Mouse (Mus musculus) frontal cortex, adult (tissue): ENCODE data around the gene Mafk.
"Not testable (repeated sequence)": the region's sequence is repeated elsewhere in the genome, so short reads cannot be mapped to it uniquely, and the experiment has no call there.

Experiments used
- ATAC-seq: cut with Nextera tagmentation; 2 replicates; pipeline ENCODE4 v1.9.2; 2017; ENCODE audit warnings: mild to moderate bottlenecking, moderate library complexity, mixed read lengths; ENCODE audit not compliant: low TSS enrichment

Mafk gene

DNA sequence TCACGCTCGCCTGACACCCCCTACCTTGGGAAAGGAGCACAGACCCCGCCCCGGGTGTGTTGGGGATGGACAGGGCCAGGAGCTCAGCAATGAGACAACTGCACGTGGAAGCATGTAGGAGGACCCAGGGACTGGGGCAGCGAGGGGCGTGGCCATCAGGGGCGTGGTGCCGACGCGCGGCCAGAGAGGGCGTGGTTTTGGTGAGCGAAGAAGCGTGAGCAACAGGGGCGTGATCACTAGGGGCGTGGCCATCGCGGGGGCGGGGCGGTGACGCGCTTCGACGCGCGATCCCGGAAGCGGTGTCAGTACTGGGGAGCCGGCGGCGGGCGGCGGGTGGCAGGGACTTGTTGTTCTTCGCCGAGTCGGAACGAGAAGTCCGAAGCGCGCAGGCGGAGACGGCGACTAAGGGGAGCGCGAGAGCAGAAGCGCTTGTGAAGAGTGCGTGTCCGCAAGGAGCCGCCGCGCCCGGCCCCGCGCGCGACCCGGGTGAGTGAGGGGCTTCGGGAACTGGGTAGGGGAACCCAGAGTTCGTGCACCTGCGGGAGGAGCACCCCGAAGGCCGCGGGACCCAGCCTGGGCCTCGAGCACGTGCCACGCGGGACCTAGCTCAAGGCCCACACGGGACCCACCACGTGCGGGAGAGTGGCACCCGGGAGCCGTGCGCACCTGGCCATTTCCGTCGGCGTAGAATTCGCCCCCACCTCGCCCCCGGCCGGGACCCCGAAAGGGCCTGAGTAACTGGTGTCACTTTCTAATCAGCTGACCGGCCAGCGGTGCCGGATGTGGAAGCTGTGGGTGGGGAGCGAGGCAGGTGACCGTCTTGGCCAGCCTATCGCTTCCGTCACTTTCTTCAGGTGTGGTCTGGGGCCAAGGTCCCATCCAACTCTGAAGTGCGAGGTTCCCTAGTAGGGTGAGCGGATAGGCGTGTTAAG lies at the start of gene Mafk:
Gene Mafk (plus strand): TSS at position 287 of the 932 bp plus-strand sequence.
- ATAC-seq: peak; percentile 73

DNA sequence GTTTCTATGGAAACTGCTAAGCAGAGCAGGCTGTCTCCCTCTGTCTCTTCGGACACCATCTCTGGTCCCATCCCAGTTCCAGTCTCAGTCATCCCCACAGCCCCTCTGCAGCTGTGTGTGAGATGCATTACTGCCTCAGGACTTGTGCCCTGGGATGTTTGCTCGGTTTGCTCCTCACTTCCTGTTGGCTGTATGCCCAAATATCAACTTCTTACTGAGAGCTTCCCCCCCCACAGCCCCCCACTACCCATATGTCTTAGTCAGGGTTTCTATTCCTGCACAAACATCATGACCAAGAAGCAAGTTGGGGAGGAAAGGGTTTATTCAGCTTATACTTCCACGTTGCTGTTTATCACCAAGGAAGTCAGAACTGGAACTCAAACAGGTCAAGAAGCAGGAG lies 48.7 kb upstream of the Mafk start:
- ATAC-seq: not testable (repeated sequence)

DNA sequence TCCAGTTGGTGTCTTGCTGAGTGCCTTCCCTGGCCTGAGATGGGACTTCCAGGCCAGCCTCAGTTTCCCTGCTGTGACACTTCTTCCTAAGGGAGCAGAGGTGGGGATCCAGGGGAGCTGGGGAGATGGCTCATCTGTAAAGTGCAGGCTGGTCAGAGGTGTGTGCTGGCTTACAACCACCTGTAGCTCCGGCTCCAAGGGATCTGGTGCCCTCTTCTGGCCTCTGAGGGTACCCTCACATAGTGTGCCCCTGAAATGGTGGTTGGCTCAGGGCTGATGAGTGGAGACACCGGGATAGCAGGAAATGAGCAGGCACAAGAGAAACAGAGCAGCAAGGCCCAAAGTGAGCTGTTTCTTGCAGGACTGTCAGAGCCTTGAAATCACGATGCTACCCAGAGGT lies 45.5 kb upstream of the Mafk start:
- ATAC-seq: peak; percentile 51; the same call in 1 of the 2 replicates

DNA sequence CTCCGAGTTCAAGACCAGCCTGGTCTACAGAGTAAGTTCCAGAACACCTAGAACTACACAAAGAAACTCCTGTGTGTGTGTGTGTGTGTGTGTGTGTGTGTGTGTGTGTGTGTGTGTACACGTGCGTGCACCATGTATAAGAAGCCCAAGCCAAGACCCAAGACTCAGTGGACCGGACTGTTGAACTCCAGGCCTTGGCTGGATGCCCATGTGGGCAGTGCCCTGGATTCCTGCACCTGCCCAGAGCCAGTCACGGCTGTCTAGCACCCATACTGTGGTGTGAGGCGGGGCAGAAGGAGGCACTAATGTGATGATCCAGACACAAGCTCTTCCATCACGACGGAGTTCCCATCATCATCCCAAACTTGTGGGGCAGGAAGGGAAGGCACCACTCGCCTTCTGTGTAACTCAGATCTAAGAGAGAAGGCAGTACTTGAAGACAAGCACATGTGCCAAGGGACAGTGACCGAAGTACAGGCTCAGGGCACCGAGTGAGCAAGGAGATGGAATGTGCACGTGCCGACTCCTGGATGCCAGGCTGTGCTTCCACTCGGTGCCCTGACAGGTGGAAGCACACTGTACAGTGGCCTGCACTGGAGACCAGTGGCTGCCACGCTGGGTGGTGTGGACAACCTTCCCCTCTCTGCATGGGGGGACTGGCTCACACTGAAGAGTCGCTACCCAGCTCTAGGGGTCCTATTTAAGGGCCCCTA lies 41.7 kb upstream of the Mafk start:
- ATAC-seq: no peak

DNA sequence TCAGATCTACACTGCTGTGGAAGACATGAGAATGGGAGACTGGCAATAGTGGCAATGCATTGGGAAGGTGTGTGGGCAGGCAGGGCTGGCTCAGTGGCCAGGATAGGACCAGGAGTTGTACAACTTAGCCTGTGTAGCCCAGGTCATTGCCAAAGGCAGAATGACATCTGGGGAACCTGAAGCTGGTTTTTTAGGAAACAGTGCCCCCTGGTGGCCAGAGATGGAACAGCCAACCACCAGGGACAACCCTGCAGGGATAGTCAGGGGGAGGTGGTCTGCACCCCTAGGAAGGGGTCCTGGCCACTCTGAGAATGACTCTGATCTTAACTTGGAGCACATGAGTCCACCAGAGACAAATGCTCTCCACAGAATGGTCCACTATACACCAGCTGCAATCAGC lies 40.8 kb upstream of the Mafk start:
- peak; percentile 50; the same call in 1 of the 2 replicates for ATAC-seq

DNA sequence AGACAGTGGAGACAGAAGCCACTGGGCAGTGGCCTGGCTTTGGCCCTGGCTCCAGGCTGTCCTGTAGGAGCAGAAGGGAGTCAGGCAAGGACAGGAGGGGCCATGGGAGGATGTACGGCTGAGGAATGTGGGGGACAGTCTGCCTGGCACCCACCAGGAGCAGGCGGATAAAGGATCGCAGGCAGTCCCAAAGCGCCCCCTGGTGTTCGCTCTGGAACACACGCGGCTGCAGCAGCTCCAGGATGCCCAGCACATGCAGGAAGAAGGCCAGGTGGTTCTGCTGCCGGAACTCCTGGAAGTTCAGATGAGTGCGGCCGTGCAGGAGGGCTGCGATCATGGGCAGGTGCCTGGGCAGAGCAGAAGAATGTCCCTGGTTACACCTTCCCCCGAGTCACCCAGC lies 36.6 kb upstream of the Mafk start:
- ATAC-seq: peak; percentile 21; the same call in 1 of the 2 replicates

DNA sequence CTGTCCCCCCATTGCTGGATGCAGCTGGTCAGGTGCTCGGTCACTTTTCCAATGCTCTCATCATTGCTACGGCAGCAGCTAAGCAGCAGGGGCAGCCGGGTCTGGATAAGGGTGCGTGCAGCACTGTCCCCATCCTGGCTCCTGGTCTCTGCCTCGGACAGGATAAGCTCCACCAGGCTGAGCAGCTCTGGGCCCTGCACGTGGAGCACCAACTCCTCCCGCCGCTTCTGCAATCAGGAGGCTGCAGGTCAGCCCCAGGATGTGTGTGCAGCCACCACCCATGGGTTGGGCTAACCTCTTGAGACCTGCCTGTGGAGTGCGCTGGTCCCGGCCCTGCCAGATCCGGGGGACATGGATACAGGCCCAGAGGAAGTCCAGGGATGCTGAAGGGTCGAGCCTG lies 35.2 kb upstream of the Mafk start:
- ATAC-seq: no peak

DNA sequence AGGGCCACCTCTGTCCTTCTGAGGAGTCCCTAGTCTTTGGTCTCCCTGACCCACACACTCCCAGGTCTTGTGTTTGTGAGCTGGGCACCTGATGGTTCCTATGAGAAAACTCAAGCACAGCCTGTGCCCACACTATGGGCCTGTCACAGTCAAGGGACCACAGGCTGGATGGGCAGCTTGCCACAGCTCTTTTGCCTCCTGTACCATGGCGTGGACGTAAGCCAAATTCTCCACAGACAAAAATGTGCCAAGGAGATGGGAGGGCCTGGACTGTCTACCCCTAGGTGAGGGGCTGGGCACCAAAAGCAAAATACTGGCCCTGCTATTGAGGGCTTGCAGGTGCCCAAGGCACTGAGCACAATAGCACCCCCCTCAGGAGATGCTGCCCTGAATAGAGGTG lies 34.7 kb upstream of the Mafk start:
- no peak for ATAC-seq

DNA sequence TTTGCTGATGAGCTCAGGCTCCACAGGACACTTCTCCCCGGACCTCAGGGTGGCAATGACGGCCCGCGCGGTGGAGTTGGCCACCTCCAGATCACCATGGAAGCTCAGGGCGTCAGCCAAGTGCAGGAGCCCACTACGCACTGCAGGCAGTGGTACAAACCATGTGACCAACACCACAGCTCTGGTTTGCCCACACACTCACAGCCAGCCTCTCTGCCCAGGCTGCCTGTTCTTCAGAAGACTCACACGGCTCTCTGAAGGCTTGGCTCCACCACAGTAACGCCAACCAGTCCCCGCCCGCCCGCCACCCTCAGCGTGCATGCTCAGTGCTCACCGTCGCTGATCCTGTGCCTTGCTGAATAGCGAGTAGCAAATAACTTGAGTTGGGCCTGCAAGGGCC lies 33.2 kb upstream of the Mafk start:
- peak; percentile 93 for ATAC-seq

DNA sequence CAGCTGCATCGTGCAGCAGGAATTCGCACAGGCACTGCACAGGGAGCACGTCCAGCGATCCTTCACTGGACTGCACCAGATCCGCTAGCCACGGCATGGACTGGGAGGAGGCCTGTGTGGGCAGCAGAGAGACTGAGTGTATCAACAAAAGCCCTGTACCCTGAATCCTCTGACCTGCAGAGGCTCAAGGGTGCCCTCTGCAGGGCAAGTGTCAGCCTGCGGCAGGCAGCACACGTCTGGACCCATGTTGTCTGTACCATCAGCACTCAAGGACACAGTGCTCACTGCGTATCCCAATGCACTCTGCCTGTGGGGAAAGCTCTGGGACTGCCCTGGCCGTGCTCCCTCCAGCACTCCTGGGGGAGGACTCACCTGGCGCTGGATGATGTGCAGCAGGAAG lies 27.0 kb upstream of the Mafk start:
- no peak for ATAC-seq

DNA sequence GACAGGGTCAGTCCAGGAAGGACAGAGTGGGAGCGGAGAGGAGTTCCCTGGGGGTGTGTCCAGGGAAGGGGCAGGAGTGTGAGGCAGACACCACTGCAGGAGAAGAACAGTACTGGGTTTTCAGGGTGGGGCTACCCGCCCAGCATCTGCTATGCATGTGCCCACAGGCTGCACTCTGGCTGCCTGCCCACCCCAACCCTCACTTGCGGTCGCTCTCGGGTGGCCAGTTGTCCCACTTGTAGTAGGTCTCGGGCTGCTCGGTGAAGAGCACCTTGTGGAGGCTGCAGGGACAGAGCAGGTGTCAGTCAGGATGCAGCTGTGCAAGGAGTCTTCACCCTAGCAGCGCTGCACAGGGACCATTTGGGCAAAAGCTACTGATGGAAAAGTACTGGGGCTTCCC lies 23.1 kb upstream of the Mafk start:
- no peak for ATAC-seq

DNA sequence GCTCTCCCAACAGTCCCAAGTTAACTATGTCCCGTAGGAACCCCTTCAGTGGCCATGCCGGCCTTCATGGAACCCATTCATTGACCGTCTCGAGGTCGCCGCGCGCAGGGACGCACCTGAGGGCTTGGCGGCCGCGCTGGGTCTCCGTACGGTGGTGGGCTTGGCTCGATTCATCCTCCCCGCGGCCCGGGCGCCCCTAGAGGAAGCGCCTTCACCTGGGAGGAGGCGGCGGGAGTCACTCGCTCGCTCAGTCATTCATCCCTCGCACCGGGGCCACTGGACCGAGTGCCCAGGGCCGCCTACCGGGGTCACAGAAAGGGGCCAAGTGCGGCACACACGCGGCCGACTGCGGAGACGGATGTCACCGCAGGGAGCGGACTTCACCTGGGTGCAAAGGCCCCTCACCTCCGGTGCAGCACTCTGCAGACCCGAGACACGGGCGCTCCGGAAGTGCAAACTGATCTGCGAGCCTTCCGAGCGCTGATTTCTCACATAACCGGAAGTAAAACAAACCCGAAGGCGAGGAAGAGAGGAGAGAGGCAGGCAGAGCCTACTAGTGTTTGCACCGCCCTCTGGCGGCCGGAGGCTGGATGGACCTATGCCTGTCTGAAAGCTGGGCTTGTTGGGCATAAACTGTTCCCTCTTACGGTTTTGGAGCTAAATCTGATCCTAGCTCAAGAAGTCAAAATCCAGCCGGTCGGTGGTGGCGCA lies 15.9 kb upstream of the Mafk start, which contains the start of gene Ints1:
Gene Ints1 (minus strand): TSS at position 459 of the 711 bp plus-strand sequence.
- ATAC-seq: peak; percentile 99

DNA sequence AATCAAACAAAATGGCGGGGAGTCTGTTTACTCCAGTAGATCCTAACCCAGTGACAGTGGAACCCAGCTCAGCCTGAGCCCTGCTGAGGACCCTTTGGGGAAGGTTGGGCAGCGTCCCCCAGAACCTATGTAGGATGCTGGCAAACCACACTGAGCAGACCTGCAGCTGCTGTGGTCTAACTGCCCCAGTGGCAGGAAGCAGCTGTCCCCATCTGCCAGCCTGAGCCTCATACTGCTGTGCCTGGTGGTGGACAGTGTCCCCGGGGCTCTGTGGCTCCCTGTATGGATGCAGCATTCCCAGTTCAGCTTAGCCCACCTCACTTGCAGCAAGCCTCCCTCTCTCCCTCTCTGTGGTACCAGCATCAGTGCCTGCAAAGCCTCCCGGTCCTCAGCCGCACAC lies 14.3 kb upstream of the Mafk start:
- no peak for ATAC-seq

DNA sequence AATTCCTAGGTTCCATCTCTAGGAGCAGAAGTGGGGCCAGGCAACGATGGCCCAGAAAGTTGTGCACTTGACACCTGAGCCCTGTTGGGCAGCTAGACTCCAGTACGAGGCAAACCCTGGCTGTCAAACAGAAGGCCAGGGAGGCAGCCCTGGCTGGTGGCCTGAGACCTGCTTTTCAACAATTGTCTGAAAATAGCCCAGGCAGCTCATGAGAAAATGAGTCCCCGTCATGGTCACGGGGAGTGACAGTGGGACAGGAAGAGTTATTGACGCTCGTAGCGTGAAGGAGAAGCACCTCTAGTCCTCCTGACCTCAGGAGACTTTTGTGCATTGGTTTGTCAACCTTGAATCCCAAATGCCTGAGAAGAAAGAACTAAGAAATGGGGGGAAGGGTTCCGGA lies 9.9 kb upstream of the Mafk start:
- ATAC-seq: no peak

DNA sequence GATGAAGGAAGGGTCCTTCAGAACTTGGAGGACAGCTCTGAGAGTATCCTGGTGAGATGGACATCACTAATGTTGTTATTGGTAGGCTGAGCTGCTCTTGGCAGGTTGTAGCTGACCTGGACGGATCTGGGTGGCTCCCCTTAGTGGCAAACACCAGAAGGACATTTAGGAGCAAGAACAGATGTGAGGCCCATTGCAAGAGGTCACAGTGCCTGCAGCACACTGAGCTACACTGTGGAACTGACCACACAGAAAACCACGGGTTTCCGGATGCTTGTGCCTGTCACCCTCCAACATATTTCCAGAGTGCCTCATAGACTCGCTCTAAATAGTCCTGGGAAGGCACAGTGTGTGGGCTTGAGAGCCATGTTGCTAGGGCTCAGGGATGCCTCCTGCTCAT lies 1.8 kb upstream of the Mafk start:
- no peak for ATAC-seq

DNA sequence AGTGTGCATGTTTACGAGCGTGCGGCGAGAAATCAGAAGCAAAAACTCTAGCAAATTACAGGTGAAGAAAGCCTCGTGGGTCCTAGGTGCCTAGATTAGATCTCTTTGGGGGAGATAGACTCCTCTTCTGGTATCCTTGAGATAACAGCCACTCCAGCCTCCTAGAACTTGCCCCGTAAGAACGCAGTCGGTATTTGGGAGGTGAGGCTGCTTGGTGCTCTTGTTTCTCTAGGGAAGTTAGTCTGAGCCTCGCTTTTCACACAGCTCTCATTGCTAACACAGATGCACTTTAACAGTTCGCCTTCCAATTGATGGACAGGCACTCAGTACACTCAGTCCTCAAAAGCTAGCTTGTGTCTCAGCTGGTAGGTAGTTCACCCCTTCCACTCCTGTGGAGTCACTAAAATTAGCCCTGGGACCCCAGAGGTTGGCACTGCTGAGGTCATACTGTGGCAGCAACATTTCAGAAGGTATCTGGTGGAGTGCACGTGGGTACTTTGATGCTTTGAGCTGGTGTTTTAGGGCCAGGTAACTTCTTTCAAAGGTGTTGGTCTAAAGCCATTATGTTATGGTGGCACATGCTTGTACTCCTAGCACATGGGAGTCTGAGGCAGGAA lies 954 bp downstream of the Mafk start:
- ATAC-seq: no peak

DNA sequence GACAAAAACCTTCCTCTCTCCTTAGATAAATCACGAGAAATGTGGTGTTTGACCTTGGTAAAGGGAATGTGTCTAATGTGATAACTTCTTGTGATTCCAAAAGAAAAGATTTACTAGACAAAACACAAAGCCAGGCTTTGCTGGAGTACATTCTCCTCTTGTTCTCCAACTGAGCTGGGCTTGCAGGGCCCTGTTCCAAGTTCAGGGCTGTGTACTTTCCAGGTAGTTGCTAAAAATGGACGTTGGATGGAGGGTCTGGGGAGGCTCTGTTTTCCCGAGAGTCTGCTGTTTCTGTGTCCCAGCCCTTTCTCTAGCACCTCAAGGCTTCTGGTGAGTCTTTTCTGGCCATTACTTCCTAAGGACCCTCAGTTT lies 1.6 kb downstream of the Mafk start:
- ATAC-seq: no peak

DNA sequence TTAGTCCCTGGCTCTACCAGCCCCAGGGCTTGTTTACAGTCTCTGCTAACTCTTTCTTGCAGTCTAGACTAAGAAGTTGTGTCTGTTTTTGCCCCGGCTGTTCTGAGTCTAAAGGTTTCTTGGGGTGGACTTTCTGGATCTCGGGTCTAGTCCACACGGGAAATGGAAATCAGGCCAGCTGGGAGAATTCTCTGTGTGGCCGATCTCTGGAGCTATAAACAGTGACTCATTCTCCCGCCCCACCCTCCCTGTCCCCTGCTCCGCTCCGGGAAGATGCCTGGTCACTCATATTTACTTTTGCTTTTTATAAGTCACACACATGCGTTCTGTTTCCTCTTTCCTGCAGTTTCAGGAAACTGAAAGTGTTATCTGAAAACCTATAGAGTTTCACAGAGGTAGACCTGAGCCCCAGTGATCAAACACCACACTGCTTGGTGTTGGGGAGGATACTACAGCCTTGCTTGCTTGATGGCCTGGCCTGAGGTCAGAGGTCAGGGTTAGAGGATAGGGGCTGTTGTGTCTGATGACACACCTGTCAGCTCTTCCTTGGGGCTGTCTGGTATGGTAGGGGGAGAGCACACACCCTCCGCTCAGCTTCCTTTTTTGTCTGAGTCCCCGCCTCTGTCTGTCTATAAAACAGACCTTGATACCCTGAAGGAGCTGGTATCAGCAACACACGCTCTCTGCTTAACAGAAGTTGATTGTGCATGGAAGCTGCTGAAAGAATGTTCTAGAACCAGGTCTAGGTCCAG lies 2.2 kb downstream of the Mafk start:
- ATAC-seq: no peak

DNA sequence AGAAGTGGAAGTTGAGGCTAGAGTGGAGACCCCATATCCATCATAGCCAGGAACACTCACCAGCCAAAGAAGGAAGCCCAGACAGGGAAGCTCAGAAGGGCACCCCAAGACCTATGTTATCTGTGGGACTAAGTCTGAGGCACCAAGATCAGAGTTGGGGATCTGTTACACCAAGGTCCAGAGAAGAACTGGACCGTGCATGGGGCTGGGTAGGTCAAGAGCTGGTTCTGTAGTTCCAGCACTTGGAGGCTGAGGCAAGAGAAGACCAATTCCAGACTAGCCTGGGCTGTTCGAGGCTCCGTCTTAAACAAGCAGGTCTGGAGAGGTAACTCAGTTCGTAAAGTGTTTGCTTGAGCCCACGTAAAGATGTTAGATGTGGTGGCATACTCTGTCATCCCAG lies 2.8 kb downstream of the Mafk start:
- no peak for ATAC-seq

DNA sequence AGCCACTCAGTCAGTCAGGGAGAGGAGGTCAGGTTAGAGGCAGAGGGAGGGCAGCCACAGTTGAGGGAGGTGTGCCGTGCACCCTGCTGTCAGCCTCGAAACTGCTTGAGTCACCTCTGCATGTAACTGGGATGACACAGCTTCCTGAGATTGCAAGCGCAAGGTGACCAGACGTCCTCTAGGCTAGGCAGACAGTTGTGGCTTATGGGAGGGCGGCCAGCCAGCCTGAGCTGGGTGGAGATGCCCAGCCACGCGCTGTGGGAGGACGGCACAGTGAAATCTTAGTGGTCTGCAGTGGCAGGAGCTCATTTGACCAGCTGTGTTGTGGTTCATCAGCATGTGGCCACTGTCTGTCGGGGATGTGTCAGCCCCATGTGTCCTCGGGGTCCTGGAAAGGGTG lies 3.6 kb downstream of the Mafk start:
- no peak for ATAC-seq

DNA sequence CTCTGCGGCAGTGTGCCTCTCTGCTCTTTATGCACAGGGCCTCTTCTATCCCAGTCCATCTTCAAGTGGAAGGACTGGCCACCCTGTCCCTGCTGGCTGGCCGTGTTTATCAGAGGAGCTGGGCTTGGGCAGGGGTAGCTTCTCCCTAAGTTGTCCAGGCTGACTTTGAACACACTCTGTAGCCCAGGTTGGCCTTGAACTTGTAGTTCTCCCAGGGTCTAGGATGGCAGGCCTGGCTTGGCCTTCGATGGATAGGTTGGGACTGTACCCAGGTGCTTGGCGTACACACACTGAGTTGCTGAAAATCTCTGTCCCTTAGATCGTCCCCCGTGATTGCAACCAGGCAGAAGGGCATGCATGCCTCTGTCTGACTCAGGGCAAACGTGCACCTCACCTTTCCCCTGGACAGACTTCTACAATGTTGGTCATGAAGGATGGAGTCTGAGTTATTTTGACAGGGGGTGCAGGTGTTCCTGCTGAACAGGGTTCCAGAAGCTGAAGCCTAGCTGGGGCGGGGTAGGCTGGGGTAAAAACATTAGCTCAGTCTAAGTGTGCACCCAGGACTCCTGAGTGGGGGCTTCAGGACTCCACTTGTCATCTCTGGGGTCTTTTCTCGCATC lies 4.8 kb downstream of the Mafk start:
- no peak for ATAC-seq
